Comparison of ENCODE assay signal across 8 mouse cellular contexts in the genomic region with DNA sequence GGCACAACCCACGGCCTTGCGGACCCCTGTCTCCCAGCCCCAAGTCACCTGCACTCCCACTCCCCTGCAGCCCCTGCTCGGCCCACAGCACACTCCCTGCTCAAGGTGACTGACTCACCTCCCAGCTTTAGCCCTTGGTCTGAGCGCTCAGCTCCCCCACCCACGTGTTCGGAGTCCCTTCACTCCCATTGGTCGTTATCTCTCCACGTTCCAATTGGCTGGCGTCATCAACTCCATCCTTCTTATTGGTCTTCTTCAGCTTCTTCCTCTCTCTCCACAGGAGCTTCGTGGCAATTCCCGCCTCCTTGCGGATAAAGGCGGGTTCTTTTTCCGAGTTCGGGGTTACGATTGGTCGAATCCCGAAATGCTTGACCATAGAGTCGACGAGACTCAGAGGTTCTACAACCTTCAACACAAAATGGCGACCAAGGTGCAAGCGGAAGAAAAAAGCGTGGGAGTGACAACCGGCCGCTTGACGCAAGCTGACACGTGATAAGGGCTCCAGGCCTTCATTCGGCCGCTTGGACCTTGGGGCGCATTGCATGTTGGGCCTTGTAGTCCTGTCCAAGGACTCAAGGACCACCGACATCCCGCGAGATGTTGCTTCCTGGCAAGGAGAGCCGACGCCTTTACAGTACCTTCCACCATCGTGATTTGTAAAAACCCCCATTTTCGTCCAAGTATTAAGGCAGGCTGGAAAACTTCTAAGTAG. TPM values are rescaled to one million over a fixed set of nuclear protein-coding genes. Genes with fewer than 3 reads are reported as not detected.
DNase-seq lines count a peak whose midpoint lies in the region; ATAC-seq lines count a peak whose summit lies in the region.

A gene (minus strand): TSS at position 162 of the 712 bp plus-strand sequence.

- DNase-seq in R1 (ENCODE audit: low read depth, low spot score), result peak; percentile 100
- peak; percentile 96 to 98 for DNase-seq in cerebellum, postnatal 25 days
- DNase-seq in frontal cortex, postnatal 25 days (ENCODE audit: low spot score in 2 of 2), result peak; percentile 94 to 98
- peak; percentile 98 for DNase-seq in hindbrain, embryonic 14.5 days (ENCODE audit: low spot score)
- DNase-seq in layer of hippocampus, postnatal 36 days, result peak; percentile 99
- peak; percentile 100 for DNase-seq in lung, postnatal 36 days
- DNase-seq in retina, postnatal 1 day, result peak; percentile 100
- peak; percentile 86 to 98 for DNase-seq in urinary bladder, adult 18-20 months (ENCODE audit: low spot score in 2 of 2)

- under 1% methylated on average over 37 of the region's 37 CpGs for WGBS in hindbrain, embryonic 14.5 days

- peak within 1 kb of the TSS; percentile 74 for H3K4me3 ChIP-seq in hindbrain, embryonic 14.5 days (replicated peaks; ENCODE audit: low read length)

- peak; percentile 97 for ATAC-seq in hindbrain, embryonic 14.5 days (ENCODE audit: low FRiP score)

- no peaks in the 10 kb centered on the region for H3K9me3 ChIP-seq in hindbrain, embryonic 14.5 days (ENCODE audit: control insufficient read depth, low read length)

- peak within 1 kb of the TSS; percentile 82 for H3K27ac ChIP-seq in hindbrain, embryonic 14.5 days

- peak within 1 kb of the TSS; percentile 75 for H3K4me2 ChIP-seq in hindbrain, embryonic 14.5 days (replicated peaks)

- H3K4me1 ChIP-seq in hindbrain, embryonic 14.5 days (replicated peaks; ENCODE audit: control insufficient read depth, insufficient read depth, low read length), result peaks cover 13% of the 10 kb centered on the region

- H3K27me3 ChIP-seq in hindbrain, embryonic 14.5 days (ENCODE audit: control insufficient read depth, insufficient read depth, low read length), result no peaks in the 10 kb centered on the region

- H3K9ac ChIP-seq in hindbrain, embryonic 14.5 days, result peak within 1 kb of the TSS; percentile 83

- H3K36me3 ChIP-seq in hindbrain, embryonic 14.5 days (replicated peaks; ENCODE audit: control insufficient read depth, insufficient read depth), result peaks cover 15% of the 10 kb centered on the region

RNA-seq across cellular contexts. Expression of the gene that starts here (rescaled TPM):
- polyA plus RNA-seq in hindbrain, embryonic 14.5 days (2014; fragmentation: Nextera tagmentation; extraction: Ambion mirVana), result 950 and 1,009 TPM in 2 replicates
- total RNA-seq in layer of hippocampus, postnatal 36 days (2021), result 100 to 1,000 TPM; 385 to 449 TPM

Comparison
In these comparisons a context has a peak if more than half of its experiments do, and no peak if none do; other contexts are left out.
1. Peak in every context shown above with its lines: DNase-seq, ATAC-seq, H3K4me3 ChIP-seq and H3K27ac ChIP-seq.